Mouse (Mus musculus): ENCODE measurements at regions not wholly inside any gene's neighbourhood (a gene's known extent, or its start where the extent isn't known, plus 50 kb on each side); places are given as distances from the start of the nearest gene placed in this dataset.

GRCm38 (mm10) chr13:110563967-110564366, 169.1 kb downstream of the Plk2 start:
- 59% methylated on average over 9 of the region's 9 CpGs for WGBS
- no peak overlapping the region for H3K4me3 ChIP-seq
- H3K36me3 ChIP-seq, result no peaks in the 10 kb centered on the region
- no peak overlapping the region for H3K4me2 ChIP-seq
- no peak overlapping the region for H3K9ac ChIP-seq
- no peak for ATAC-seq (ENCODE audit: insufficient number of reproducible peaks, insufficient read depth, low FRiP score, low TSS enrichment, low read depth)
- no peaks in the 10 kb centered on the region for H3K27me3 ChIP-seq
- no peaks in the 10 kb centered on the region for H3K9me3 ChIP-seq
- H3K27ac ChIP-seq, result no peak overlapping the region
- H3K4me1 ChIP-seq, result no peaks in the 10 kb centered on the region

- H3K4me3 ChIP-seq, result no peak overlapping the region
- 80% methylated on average over 8 of the region's 8 CpGs for WGBS
- H3K4me1 ChIP-seq, result 0 out of 2 replicates have a peak, but pooled peaks cover 1% of the 10 kb centered on the region
- H3K9ac ChIP-seq, result no peak overlapping the region
- no peak overlapping the region for H3K4me2 ChIP-seq
- H3K27ac ChIP-seq, result no peak overlapping the region
- no peaks in the 10 kb centered on the region for H3K36me3 ChIP-seq
- H3K9me3 ChIP-seq, result no peaks in the 10 kb centered on the region
- no peak for ATAC-seq (ENCODE audit: insufficient number of reproducible peaks, insufficient read depth, low FRiP score, low TSS enrichment, low read depth)
- no peaks in the 10 kb centered on the region for H3K27me3 ChIP-seq
Measured at GRCm38 (mm10) chr13:110568482-110569179, 173.8 kb downstream of the Plk2 start.

- no peak for ATAC-seq (ENCODE audit: insufficient number of reproducible peaks, insufficient read depth, low FRiP score, low TSS enrichment, low read depth)
- Histone ChIP-seq H3K27me3 (no peaks in the 10 kb centered on the region), H3K4me2 (no peak overlapping the region), H3K27ac (no peak overlapping the region), H3K4me1 (0 out of 2 replicates have a peak, but pooled peaks cover 4% of the 10 kb centered on the region), H3K4me3 (no peak overlapping the region), H3K9me3 (no peaks in the 10 kb centered on the region), H3K36me3 (no peaks in the 10 kb centered on the region), H3K9ac (no peak overlapping the region)
- 93% methylated on average over 2 of the region's 2 CpGs for WGBS
Measured at GRCm38 (mm10) chr13:110569180-110569512, 174.3 kb downstream of the Plk2 start.

- H3K4me1 ChIP-seq, result 0 out of 2 replicates have a peak, but pooled peaks cover 4% of the 10 kb centered on the region
- H3K27me3 ChIP-seq, result no peaks in the 10 kb centered on the region
- H3K36me3 ChIP-seq, result no peaks in the 10 kb centered on the region
- no peak overlapping the region for H3K9ac ChIP-seq
- H3K9me3 ChIP-seq, result no peaks in the 10 kb centered on the region
- H3K27ac ChIP-seq, result no peak overlapping the region
- no peak overlapping the region for H3K4me3 ChIP-seq
- no peak overlapping the region for H3K4me2 ChIP-seq
- ATAC-seq (ENCODE audit: insufficient number of reproducible peaks, insufficient read depth, low FRiP score, low TSS enrichment, low read depth), result no peak
Measured at GRCm38 (mm10) chr13:110570386-110570785, 175.5 kb downstream of the Plk2 start.

GRCm38 (mm10) chr13:110573360-110574065, 178.7 kb downstream of the Plk2 start:
- Histone ChIP-seq H3K4me1 (peaks cover 9% of the 10 kb centered on the region; the same call in 1 of the 2 replicates), H3K9me3 (no peaks in the 10 kb centered on the region), H3K4me3 (no peak overlapping the region), H3K9ac (no peak overlapping the region), H3K27ac (no peak overlapping the region), H3K36me3 (no peaks in the 10 kb centered on the region), H3K27me3 (no peaks in the 10 kb centered on the region), H3K4me2 (no peak overlapping the region)
- WGBS, result 53% methylated on average over 7 of the region's 7 CpGs
- no peak for ATAC-seq (ENCODE audit: insufficient number of reproducible peaks, insufficient read depth, low FRiP score, low TSS enrichment, low read depth)

GRCm38 (mm10) chr13:110574764-110575471, 180.1 kb downstream of the Plk2 start:
- Histone ChIP-seq H3K4me3 (no peak overlapping the region), H3K27me3 (no peaks in the 10 kb centered on the region), H3K9me3 (no peaks in the 10 kb centered on the region), H3K4me1 (peaks cover 11% of the 10 kb centered on the region; the same call in 1 of the 2 replicates), H3K4me2 (no peak overlapping the region), H3K9ac (no peak overlapping the region), H3K36me3 (no peaks in the 10 kb centered on the region), H3K27ac (no peak overlapping the region)
- WGBS, result 70% methylated on average over 6 of the region's 6 CpGs
- no peak for ATAC-seq (ENCODE audit: insufficient number of reproducible peaks, insufficient read depth, low FRiP score, low TSS enrichment, low read depth)

- WGBS, result 65% methylated on average over 7 of the region's 7 CpGs
- no peak overlapping the region for H3K4me2 ChIP-seq
- no peak overlapping the region for H3K27ac ChIP-seq
- H3K27me3 ChIP-seq, result no peaks in the 10 kb centered on the region
- H3K36me3 ChIP-seq, result no peaks in the 10 kb centered on the region
- H3K9me3 ChIP-seq, result no peaks in the 10 kb centered on the region
- H3K4me3 ChIP-seq, result no peak overlapping the region
- no peak overlapping the region for H3K9ac ChIP-seq
- ATAC-seq (ENCODE audit: insufficient number of reproducible peaks, insufficient read depth, low FRiP score, low TSS enrichment, low read depth), result no peak
- H3K4me1 ChIP-seq, result peaks cover 11% of the 10 kb centered on the region; the same call in 1 of the 2 replicates
Measured at GRCm38 (mm10) chr13:110578159-110578558, 183.3 kb downstream of the Plk2 start.

GRCm38 (mm10) chr13:110580166-110580565, 185.3 kb downstream of the Plk2 start:
- no peaks in the 10 kb centered on the region for H3K9me3 ChIP-seq
- H3K4me3 ChIP-seq, result no peak overlapping the region
- H3K9ac ChIP-seq, result no peak overlapping the region
- H3K4me2 ChIP-seq, result no peak overlapping the region
- H3K4me1 ChIP-seq, result peaks cover 7% of the 10 kb centered on the region; the same call in 1 of the 2 replicates
- WGBS, result 84% methylated on average over 4 of the region's 4 CpGs
- H3K36me3 ChIP-seq, result no peaks in the 10 kb centered on the region
- H3K27ac ChIP-seq, result no peak overlapping the region
- no peaks in the 10 kb centered on the region for H3K27me3 ChIP-seq
- ATAC-seq (ENCODE audit: insufficient number of reproducible peaks, insufficient read depth, low FRiP score, low TSS enrichment, low read depth), result no peak

- Histone ChIP-seq H3K9ac (no peak overlapping the region), H3K36me3 (no peaks in the 10 kb centered on the region), H3K4me1 (peaks cover 7% of the 10 kb centered on the region; the same call in 1 of the 2 replicates), H3K9me3 (no peaks in the 10 kb centered on the region), H3K27ac (no peak overlapping the region), H3K4me3 (no peak overlapping the region), H3K4me2 (no peak overlapping the region), H3K27me3 (no peaks in the 10 kb centered on the region)
- ATAC-seq (ENCODE audit: insufficient number of reproducible peaks, insufficient read depth, low FRiP score, low TSS enrichment, low read depth), result no peak
- 72% methylated on average over 5 of the region's 5 CpGs for WGBS
Measured at GRCm38 (mm10) chr13:110580570-110580969, 185.7 kb downstream of the Plk2 start.

- Histone ChIP-seq H3K9ac (no peak overlapping the region), H3K4me1 (0 out of 2 replicates have a peak, but pooled peaks cover 2% of the 10 kb centered on the region), H3K27ac (no peak overlapping the region), H3K4me3 (no peak overlapping the region), H3K9me3 (no peaks in the 10 kb centered on the region), H3K36me3 (no peaks in the 10 kb centered on the region), H3K4me2 (no peak overlapping the region), H3K27me3 (no peaks in the 10 kb centered on the region)
- ATAC-seq (ENCODE audit: insufficient number of reproducible peaks, insufficient read depth, low FRiP score, low TSS enrichment, low read depth), result no peak
- 83% methylated on average over 10 of the region's 10 CpGs for WGBS
Measured at GRCm38 (mm10) chr13:110584765-110585164, 189.9 kb downstream of the Plk2 start.

GRCm38 (mm10) chr13:110594630-110595029, 199.8 kb downstream of the Plk2 start:
- no peaks in the 10 kb centered on the region for H3K9me3 ChIP-seq
- WGBS, result 93% methylated on average over 3 of the region's 3 CpGs
- H3K4me1 ChIP-seq, result peaks cover 3% of the 10 kb centered on the region; the same call in 1 of the 2 replicates
- no peak overlapping the region for H3K4me2 ChIP-seq
- no peak overlapping the region for H3K4me3 ChIP-seq
- no peaks in the 10 kb centered on the region for H3K36me3 ChIP-seq
- H3K9ac ChIP-seq, result no peak overlapping the region
- no peak for ATAC-seq (ENCODE audit: insufficient number of reproducible peaks, insufficient read depth, low FRiP score, low TSS enrichment, low read depth)
- H3K27ac ChIP-seq, result no peak overlapping the region
- H3K27me3 ChIP-seq, result no peaks in the 10 kb centered on the region

Measured in embryonic facial prominence, embryonic 13.5 days (tissue).